Mouse (Mus musculus) E14TG2a.4 (cell line): ENCODE measurements at regions not wholly inside any gene's neighbourhood (a gene's known extent, or its start where the extent isn't known, plus 50 kb on each side); places are given as distances from the start of the nearest gene placed in this dataset.

Source experiments
- CTCF ChIP-seq: conservative IDR thresholded peaks from 2 replicates; pipeline ENCODE4 v1.5.1; 2014; ENCODE audit warnings: low read length
- POU5F1 ChIP-seq: IDR thresholded peaks from 2 replicates; pipeline ENCODE4 v1.6.1; 2014; ENCODE audit warnings: low read length, borderline replicate concordance

DNA sequence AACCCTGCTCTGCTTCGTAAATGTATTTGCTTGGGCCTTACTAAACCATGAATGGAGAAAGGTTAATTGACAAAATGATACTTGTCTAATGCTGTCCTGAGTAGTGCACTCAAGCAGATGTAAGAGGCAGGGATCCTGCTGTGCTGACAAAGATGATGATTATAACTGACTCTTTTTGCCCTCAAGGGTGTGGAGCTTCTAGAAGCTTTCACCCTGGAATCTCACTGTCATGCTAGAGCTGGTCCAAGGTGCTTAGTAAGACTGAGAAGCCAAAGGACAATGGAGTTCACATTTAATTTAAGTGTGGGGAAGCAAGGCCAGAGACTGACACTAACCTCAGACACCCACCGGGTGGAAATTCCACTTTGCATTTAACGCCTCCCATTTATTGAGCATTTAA lies 220.3 kb upstream of the Ptbp2 start:
- TF ChIP-seq CTCF (no peak), POU5F1 (no peak)
